Mouse (Mus musculus) left cerebral cortex, adult 2 months (tissue): Measurements from ENCODE around the gene Scamp3. TPM values are rescaled to one million over a fixed set of nuclear protein-coding genes. Genes with fewer than 3 reads are reported as not detected.

Experiments used
- DNase-seq, 2 experiments: peaks; one replicate each; pipeline ENCODE4 v3.0.0; 2021 to 2022; ENCODE audit warnings: low spot score in 2 of 2, mixed read lengths in 1 of 2; ENCODE audit errors: extremely low spot score in 1 of 2
- H3K27ac ChIP-seq: fragments of 200-600 bp; 2 replicates; pipeline ENCODE4 v1.8.1; 2022
- H3K4me3 ChIP-seq: fragments of 200-600 bp; 2 replicates; pipeline ENCODE4 v1.8.1; 2022
- CTCF ChIP-seq: fragments of 200-600 bp; IDR thresholded peaks from 2 replicates; pipeline ENCODE4 v1.8.1; 2022; ENCODE audit warnings: antibody characterized with exemption, mild to moderate bottlenecking, moderate library complexity
- intact Hi-C: fragments of 180-260 bp; cut with DNase I; formaldehyde crosslinking; loops from one replicate; pipeline ENCODE4 v1.15.1; 2025
- long read RNA-seq, 2 experiments: library from polyadenylated mRNA; stranded (forward); transcript quantifications; one replicate each; pipeline ENCODE4 v2.0.0; 2021; ENCODE audit warnings: borderline mapping rate in 2 of 2
- total RNA-seq, 2 experiments: library from RNA; stranded (reverse); gene quantifications; 2 replicates each; pipeline ENCODE4 v1.2.3; 2021

The Scamp3 gene
- 10 to 100 TPM; 64.0 to 64.7 TPM for total RNA-seq
- long read RNA-seq, experiment 1, transcript Scamp3-201 (9 exons, 1,489 nt): major isoform, 22 of 43 reads
- long read RNA-seq, experiment 1, transcript Scamp3-203 (9 exons, 1,475 nt): minor isoform, 20 of 43 reads
- long read RNA-seq, experiment 1, partial matches to known transcripts: 0 of 43 reads
- long read RNA-seq, experiment 1, other reads (novel, unspliced or antisense): 1 of 43 reads
- long read RNA-seq, experiment 2, transcript Scamp3-203 (9 exons, 1,475 nt): minor isoform, 8 of 30 reads
- long read RNA-seq, experiment 2, transcript Scamp3-201 (9 exons, 1,489 nt): major isoform, 15 of 30 reads
- long read RNA-seq, experiment 2, partial matches to known transcripts: 2 of 30 reads
- long read RNA-seq, experiment 2, other reads (novel, unspliced or antisense): 5 of 30 reads

GRCm38 (mm10) chr3:89177242-89178106, at the start of gene Scamp3:
Scamp3 (plus strand) TSS chr3:89177473.
- Histone ChIP-seq H3K4me3 (peak within 1 kb of the TSS; percentile 97), H3K27ac (peak within 1 kb of the TSS; percentile 91)
- intact Hi-C loops: loop anchor here (1.0 kb wide), 1 partner anchor 12 kb away; no protein-coding TSS in a partner anchor
- peak; percentile 82 to 84 for DNase-seq
- TF ChIP-seq CTCF: no peak

GRCm38 (mm10) chr3:89129908-89130307, 47.4 kb upstream of the Scamp3 start:
- TF ChIP-seq CTCF: no peak
- no peak for DNase-seq
- Histone ChIP-seq H3K27ac (no peak overlapping the region), H3K4me3 (no peak overlapping the region)
- intact Hi-C loops: no loop called here

- intact Hi-C loops: no loop called here
- DNase-seq: peak; percentile 24 to 46
- Histone ChIP-seq H3K4me3 (no peak overlapping the region; the same call in 1 of the 2 replicates), H3K27ac (no peak overlapping the region)
- TF ChIP-seq CTCF: no peak
Observed at GRCm38 (mm10) chr3:89131816-89132215, 45.5 kb upstream of the Scamp3 start.

- intact Hi-C loops: no loop called here
- Histone ChIP-seq H3K27ac (peak overlapping the region; percentile 28), H3K4me3 (peak overlapping the region; percentile 44)
- peak; percentile 44 to 54 for DNase-seq
- peak; percentile 47 for TF ChIP-seq CTCF
Observed at GRCm38 (mm10) chr3:89132285-89133062, 44.8 kb upstream of the Scamp3 start.

GRCm38 (mm10) chr3:89133063-89133450, 44.2 kb upstream of the Scamp3 start:
- H3K27ac ChIP-seq: no peak overlapping the region
- intact Hi-C loops: no loop called here
- no peak for TF ChIP-seq CTCF

GRCm38 (mm10) chr3:89133752-89134151, 43.5 kb upstream of the Scamp3 start:
- intact Hi-C loops: no loop called here
- Histone ChIP-seq H3K4me3 (no peak overlapping the region), H3K27ac (no peak overlapping the region)
- no peak for DNase-seq
- TF ChIP-seq CTCF: no peak

More at GRCm38 (mm10) chr3:89133063-89133450, 44.2 kb upstream of the Scamp3 start:
- H3K4me3 ChIP-seq: no peak overlapping the region
- no peak for DNase-seq

GRCm38 (mm10) chr3:89135958-89136357, 41.3 kb upstream of the Scamp3 start, which contains the start of gene Pklr:
Pklr (plus strand) TSS chr3:89136142.
- H3K27ac ChIP-seq: no peak within 1 kb of the TSS
- no peak for TF ChIP-seq CTCF
- DNase-seq: no peak
- intact Hi-C loops: no loop called here
- H3K4me3 ChIP-seq: no peak within 1 kb of the TSS

- no peak overlapping the region for H3K27ac ChIP-seq
- no peak for TF ChIP-seq CTCF
- H3K4me3 ChIP-seq: no peak overlapping the region
- intact Hi-C loops: no loop called here
- DNase-seq: no peak
Observed at GRCm38 (mm10) chr3:89136365-89136764, 40.9 kb upstream of the Scamp3 start.

- Histone ChIP-seq H3K27ac (no peak overlapping the region), H3K4me3 (no peak overlapping the region)
- intact Hi-C loops: no loop called here
- no peak for DNase-seq
- TF ChIP-seq CTCF: no peak
Observed at GRCm38 (mm10) chr3:89144821-89145220, 32.5 kb upstream of the Scamp3 start.

- H3K27ac ChIP-seq: no peak overlapping the region
- intact Hi-C loops: no loop called here
Observed at GRCm38 (mm10) chr3:89145566-89145965, 31.7 kb upstream of the Scamp3 start.

GRCm38 (mm10) chr3:89147101-89147978, 29.9 kb upstream of the Scamp3 start:
- H3K27ac ChIP-seq: no peak overlapping the region
- no peak for TF ChIP-seq CTCF
- intact Hi-C loops: no loop called here
- no peak for DNase-seq
- no peak overlapping the region for H3K4me3 ChIP-seq

More at GRCm38 (mm10) chr3:89145566-89145965, 31.7 kb upstream of the Scamp3 start:
- no peak for TF ChIP-seq CTCF
- no peak for DNase-seq
- H3K4me3 ChIP-seq: no peak overlapping the region
